Mouse (Mus musculus) cerebellum, adult 9-11 months (tissue): ENCODE measurements around the gene Rrp8.
"Not testable (repeated sequence)": the region's sequence is repeated elsewhere in the genome, so short reads cannot be mapped to it uniquely, and the experiment has no call there.

Source experiments
- DNase-seq: peaks from one replicate; pipeline ENCODE4 v3.0.0; 2022

The Rrp8 gene

GRCm38 (mm10) chr7:105743926-105744590, 6.9 kb upstream of the Rrp8 start, which contains the start of gene Taf10:
Gene Taf10 (minus strand): TSS chr7:105744361.
- peak; percentile 89 for DNase-seq

- DNase-seq: not testable (repeated sequence)
Measured at GRCm38 (mm10) chr7:105743246-105743925, 6.2 kb upstream of the Rrp8 start.

- peak; percentile 28 for DNase-seq
Measured at GRCm38 (mm10) chr7:105742539-105743215, 5.5 kb upstream of the Rrp8 start.

GRCm38 (mm10) chr7:105741978-105742377, 4.8 kb upstream of the Rrp8 start:
- no peak for DNase-seq

GRCm38 (mm10) chr7:105740851-105741250, 3.7 kb upstream of the Rrp8 start:
- DNase-seq: peak; percentile 19

- DNase-seq: no peak
Measured at GRCm38 (mm10) chr7:105740089-105740795, 3.1 kb upstream of the Rrp8 start.

- peak; percentile 24 for DNase-seq
Measured at GRCm38 (mm10) chr7:105738948-105739347, 1.8 kb upstream of the Rrp8 start.

- no peak for DNase-seq
Measured at GRCm38 (mm10) chr7:105738286-105738685, 1.1 kb upstream of the Rrp8 start.

GRCm38 (mm10) chr7:105737648-105738047, 463 bp upstream of the Rrp8 start:
- DNase-seq: peak; percentile 18

GRCm38 (mm10) chr7:105736264-105736901, 802 bp downstream of the Rrp8 start, which contains the start of gene Ilk:
Gene Ilk (plus strand): TSS chr7:105736592.
- DNase-seq: peak; percentile 94

GRCm38 (mm10) chr7:105735464-105735863, 1.7 kb downstream of the Rrp8 start:
- not testable (repeated sequence) for DNase-seq

- DNase-seq: peak; percentile 38
Measured at GRCm38 (mm10) chr7:105734826-105735225, 2.4 kb downstream of the Rrp8 start.

GRCm38 (mm10) chr7:105733836-105734235, 3.3 kb downstream of the Rrp8 start:
- DNase-seq: peak; percentile 21

GRCm38 (mm10) chr7:105728701-105729428, 8.3 kb downstream of the Rrp8 start:
- no peak for DNase-seq

GRCm38 (mm10) chr7:105726980-105727325, 10.2 kb downstream of the Rrp8 start:
- no peak for DNase-seq

GRCm38 (mm10) chr7:105726144-105726979, 10.8 kb downstream of the Rrp8 start:
- peak; percentile 60 for DNase-seq

- DNase-seq: no peak
Measured at GRCm38 (mm10) chr7:105721916-105722315, 15.3 kb downstream of the Rrp8 start.

- no peak for DNase-seq
Measured at GRCm38 (mm10) chr7:105715366-105715765, 21.8 kb downstream of the Rrp8 start.

GRCm38 (mm10) chr7:105708733-105709132, 28.5 kb downstream of the Rrp8 start:
- no peak for DNase-seq

- peak; percentile 59 for DNase-seq
Measured at GRCm38 (mm10) chr7:105703816-105704215, 33.4 kb downstream of the Rrp8 start.

GRCm38 (mm10) chr7:105703184-105703583, 34.0 kb downstream of the Rrp8 start:
- DNase-seq: peak; percentile 39
